Mouse (Mus musculus): ENCODE measurements around the gene Tut7.

- TF ChIP-seq CTCF (conservative IDR thresholded peaks at IDR 0.05; ENCODE audit: low read length) (no peak), POU5F1 (IDR thresholded peaks at IDR 0.05; ENCODE audit: borderline replicate concordance, low read length) (no peak), NANOG (IDR thresholded peaks at IDR 0.05; ENCODE audit: borderline replicate concordance, low read length) (no peak)
Measured at GRCm38 (mm10) chr13:59735190-59735589, 87.8 kb downstream of the Tut7 start.
